Mouse (Mus musculus): ENCODE data around the gene Hmgcs2.

Gene Hmgcs2

GRCm38 (mm10) chr3:98336661-98337654, 56.7 kb downstream of the Hmgcs2 start:
- in situ Hi-C loops (cut with MboI, MseI): loop anchor here (10.0 kb wide), 1 partner anchor 412 kb away; no protein-coding TSS in a partner anchor

GRCm38 (mm10) chr3:98338584-98339041, 58.4 kb downstream of the Hmgcs2 start:
- in situ Hi-C loops (cut with MboI, MseI): loop anchor here (10.0 kb wide), 1 partner anchor 414 kb away; no protein-coding TSS in a partner anchor

DNA sequence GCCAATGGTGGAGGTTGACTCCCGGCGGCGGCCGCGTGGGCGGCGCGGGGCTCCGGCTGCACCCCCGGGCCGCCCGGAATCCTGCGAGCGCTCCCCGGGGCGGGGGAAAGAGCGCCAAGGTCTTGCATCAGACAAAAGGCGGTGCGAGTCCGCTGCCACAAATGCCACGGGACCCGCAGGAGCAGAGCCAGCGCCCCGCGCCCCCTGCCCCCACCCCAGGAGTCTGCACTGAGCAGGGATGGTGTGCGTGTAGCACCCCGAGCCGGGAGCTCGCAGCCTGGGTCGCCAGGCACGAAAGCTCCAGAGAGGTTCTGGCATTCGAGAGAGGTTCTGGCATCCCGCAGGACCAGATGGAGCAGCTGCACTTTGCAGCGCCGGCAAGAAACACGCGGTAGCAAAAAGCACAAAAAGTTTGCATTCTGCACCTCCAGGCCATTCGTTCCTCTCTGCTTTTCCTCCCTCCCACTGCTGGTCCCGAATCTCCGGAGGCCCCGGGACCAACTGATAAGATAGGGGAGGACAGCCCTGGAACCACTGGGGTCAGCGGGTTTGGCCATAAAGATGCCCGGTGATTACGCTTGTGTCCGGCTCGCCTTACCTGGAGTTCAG, 59.0 kb downstream of the Hmgcs2 start:
- in situ Hi-C loops (cut with MboI, MseI): loop anchor here (10.0 kb wide), 1 partner anchor 414 kb away; no protein-coding TSS in a partner anchor

- in situ Hi-C loops (cut with MboI, MseI): loop anchor here (10.0 kb wide), 1 partner anchor 415 kb away; no protein-coding TSS in a partner anchor
These were observed 59.5 kb downstream of the Hmgcs2 start, which contains the start of gene Phgdh for GRCm38 (mm10) chr3:98339706-98340109. Gene Phgdh (minus strand): TSS chr3:98339990.

GRCm38 (mm10) chr3:98340818-98341594, 60.8 kb downstream of the Hmgcs2 start:
- in situ Hi-C loops (cut with MboI, MseI): no loop called here

DNA sequence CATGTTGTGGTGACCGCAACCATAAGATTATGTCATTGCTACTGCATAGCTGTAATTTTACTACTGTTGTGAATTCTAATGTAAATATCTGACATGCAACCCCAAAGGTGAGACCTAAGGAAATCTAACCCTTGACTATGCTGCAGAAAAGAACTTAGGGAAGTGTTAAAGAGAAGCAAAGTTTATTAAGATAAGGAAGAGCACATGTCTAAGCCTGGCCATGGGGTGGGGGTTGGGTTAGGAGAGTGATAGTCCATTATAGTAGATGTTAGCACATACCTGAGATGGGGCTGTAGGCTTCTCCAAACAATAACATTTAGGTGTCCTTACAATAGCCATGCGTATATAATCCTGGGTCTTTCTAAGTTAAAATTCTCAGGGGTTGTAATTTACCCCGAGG, 63.0 kb downstream of the Hmgcs2 start:
- in situ Hi-C loops (cut with MboI, MseI): no loop called here

DNA sequence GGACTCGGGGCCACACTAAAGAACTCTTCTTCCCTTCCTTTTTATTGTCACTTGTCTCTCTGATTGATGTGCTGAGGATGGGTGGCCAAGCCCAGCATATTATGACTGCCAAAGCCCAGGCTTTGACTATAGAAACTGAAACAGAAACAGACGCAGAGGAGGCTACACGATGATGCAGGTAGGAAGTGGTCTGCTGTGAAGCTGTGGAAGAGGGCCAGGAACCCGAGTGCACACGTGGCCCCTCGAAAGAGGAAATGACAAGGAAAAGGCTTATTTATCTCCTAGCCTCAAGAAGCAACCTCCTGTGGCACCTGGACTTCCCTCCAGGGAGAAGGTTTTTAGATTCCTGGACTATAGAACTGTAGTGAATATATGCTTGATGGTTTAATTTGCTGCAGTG, 67.9 kb downstream of the Hmgcs2 start:
- in situ Hi-C loops (cut with MboI, MseI): no loop called here

- in situ Hi-C loops (cut with MboI, MseI): no loop called here
These were observed 68.5 kb downstream of the Hmgcs2 start for GRCm38 (mm10) chr3:98348705-98349104.

GRCm38 (mm10) chr3:98353892-98354291, 73.7 kb downstream of the Hmgcs2 start:
- in situ Hi-C loops (cut with MboI, MseI): loop anchor here (5.0 to 25.0 kb wide), 2 partner anchors 88 to 208 kb away; no protein-coding TSS in a partner anchor

- in situ Hi-C loops (cut with MboI, MseI): loop anchor here (25.0 kb wide), 1 partner anchor 207 kb away; no protein-coding TSS in a partner anchor
These were observed 75.2 kb downstream of the Hmgcs2 start for GRCm38 (mm10) chr3:98355344-98356025.

GRCm38 (mm10) chr3:98356026-98356365, 75.8 kb downstream of the Hmgcs2 start:
- in situ Hi-C loops (cut with MboI, MseI): loop anchor here (25.0 kb wide), 1 partner anchor 206 kb away; no protein-coding TSS in a partner anchor

GRCm38 (mm10) chr3:98356632-98357370, 76.6 kb downstream of the Hmgcs2 start:
- in situ Hi-C loops (cut with MboI, MseI): loop anchor here (25.0 kb wide), 1 partner anchor 206 kb away; no protein-coding TSS in a partner anchor
